Mouse (Mus musculus): Measurements from ENCODE around the gene Coro7. TPM values are rescaled to one million over a fixed set of nuclear protein-coding genes. Genes with fewer than 3 reads are reported as not detected.
A peak's percentile ranks its signal among the peaks of the same experiment; 100 is the strongest.

The Coro7 gene
- polyA plus RNA-seq, 1 experiment from 2014 or later = 12.2 TPM

DNA sequence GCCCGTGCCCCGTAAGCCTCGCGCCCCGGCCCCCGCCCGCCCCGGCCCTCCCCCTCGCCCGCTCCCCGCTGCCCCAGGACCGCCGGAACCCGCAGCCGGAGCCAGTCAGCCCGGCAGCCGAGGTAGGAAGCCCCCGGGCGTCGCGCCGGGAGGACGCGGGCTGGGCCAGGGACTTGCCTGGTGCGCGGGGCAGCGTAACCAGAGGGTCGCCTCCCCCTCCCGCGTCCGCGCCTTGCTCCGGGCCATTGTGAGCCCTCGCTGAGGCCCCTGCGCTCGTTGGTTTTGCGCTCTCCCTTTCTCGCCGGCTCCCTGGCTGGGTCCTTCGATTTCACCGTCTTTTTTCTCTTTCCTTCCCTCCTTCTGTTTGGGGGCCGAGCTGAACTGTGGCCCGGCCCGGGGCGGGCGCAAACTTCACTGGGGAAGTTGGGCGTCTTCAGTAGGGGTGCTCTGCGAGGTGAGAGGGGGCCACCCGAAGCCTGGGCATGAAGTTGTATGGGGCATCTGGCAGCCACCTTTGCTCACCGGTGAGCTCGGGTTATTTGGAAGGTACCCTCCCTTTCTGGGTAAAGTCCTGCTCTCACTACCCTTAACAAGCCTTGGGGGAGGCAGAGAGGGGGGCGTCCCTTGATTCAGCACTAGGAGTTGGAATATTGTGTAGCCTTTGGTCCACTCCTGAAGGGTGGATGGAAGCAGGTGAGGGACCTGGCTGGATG lies 84.6 kb downstream of the Coro7 start:
- peaks cover 21% of the 10 kb centered on the region for H3K4me1 ChIP-seq (ENCODE audit: control insufficient read depth, insufficient read depth, low read length)
- peak; percentile 62 for DNase-seq (ENCODE audit: low spot score)
- peak; percentile 40 for ATAC-seq (replicated peaks; ENCODE audit: insufficient number of reproducible peaks, low FRiP score, low TSS enrichment, low read depth)

DNA sequence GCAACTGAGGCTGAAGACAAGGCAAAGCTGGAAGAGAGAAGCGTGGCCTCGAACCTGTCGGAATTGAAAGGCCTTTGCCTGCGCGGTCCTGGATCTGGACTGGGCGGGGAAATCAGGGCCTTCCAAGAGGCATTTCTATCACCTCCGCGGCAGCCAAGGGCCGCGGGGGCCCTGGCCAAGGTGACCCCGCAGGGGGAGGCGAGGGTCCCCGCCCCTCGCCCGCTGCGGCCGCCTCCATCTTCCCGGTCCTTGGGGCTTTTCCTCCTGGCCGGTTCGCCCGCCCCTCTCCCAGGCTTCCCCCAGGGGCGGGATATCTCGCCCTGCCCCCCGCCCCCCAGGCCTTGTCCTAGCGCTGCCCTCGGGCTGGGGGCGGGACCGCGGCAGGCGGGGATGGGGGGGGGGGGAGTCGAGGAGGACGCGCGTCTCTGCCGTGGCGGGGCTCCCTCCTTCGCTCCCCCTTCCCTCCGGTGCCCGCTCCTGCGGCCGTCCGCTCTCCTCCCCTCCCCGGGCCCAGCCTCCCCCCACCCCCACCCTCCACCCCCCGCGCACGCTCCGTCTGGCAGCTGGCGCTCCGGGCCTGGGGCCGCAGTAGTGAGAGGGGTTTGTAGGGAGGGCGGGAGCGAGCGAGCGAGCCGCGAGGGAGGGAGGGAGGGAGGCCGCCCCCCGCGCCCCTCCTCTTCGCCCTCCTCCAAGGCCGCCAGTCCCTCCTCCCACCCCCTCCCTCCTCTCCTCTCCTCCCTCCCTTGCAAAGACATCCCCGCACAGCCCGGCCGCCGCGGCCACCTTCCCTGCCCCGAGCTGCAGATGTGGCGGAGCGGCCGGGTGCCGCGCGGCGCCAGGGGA lies 85.4 kb downstream of the Coro7 start, which contains the start of gene Glis2:
TSS of gene Glis2 (plus strand) at position 743 of the 843 bp plus-strand sequence.
- Histone ChIP-seq H3K36me3 (replicated peaks; ENCODE audit: control insufficient read depth, insufficient read depth, low read depth, low read length) (peaks cover 2% of the 10 kb centered on the region; the same call in 1 of the 2 replicates), H3K4me1 (ENCODE audit: control insufficient read depth, insufficient read depth, low read length) (peaks cover 21% of the 10 kb centered on the region), H3K4me3 (ENCODE audit: low read depth, low read length) (peak within 1 kb of the TSS; percentile 85), H3K27me3 (ENCODE audit: control insufficient read depth, insufficient read depth, low read length) (no peaks in the 10 kb centered on the region), H3K27ac (replicated peaks; ENCODE audit: low read depth, low read length) (peak within 1 kb of the TSS; percentile 94), H3K9ac (replicated peaks; ENCODE audit: low read length) (peak within 1 kb of the TSS; percentile 93), H3K9me3 (replicated peaks; ENCODE audit: control insufficient read depth, low read length) (no peaks in the 10 kb centered on the region), H3K4me2 (ENCODE audit: low read depth, low read length) (peak within 1 kb of the TSS; percentile 67)
- ATAC-seq (replicated peaks; ENCODE audit: insufficient number of reproducible peaks, low FRiP score, low TSS enrichment, low read depth) (peak; percentile 76), DNase-seq (ENCODE audit: low spot score) (peak; percentile 94)
- under 1% methylated on average over 39 of the region's 74 CpGs for WGBS

More for the DNA sequence above, 84.6 kb downstream of the Coro7 start:
- H3K27me3 ChIP-seq (ENCODE audit: control insufficient read depth, insufficient read depth, low read length) = no peaks in the 10 kb centered on the region
- H3K4me2 ChIP-seq (ENCODE audit: low read depth, low read length) = peak overlapping the region; percentile 67
- no peaks in the 10 kb centered on the region for H3K9me3 ChIP-seq (replicated peaks; ENCODE audit: control insufficient read depth, low read length)
- H3K4me3 ChIP-seq (ENCODE audit: low read depth, low read length) = peak overlapping the region; percentile 85
- H3K27ac ChIP-seq (replicated peaks; ENCODE audit: low read depth, low read length) = peak overlapping the region; percentile 94
- WGBS = under 1% methylated on average over 30 of the region's 52 CpGs
- H3K36me3 ChIP-seq (replicated peaks; ENCODE audit: control insufficient read depth, insufficient read depth, low read depth, low read length) = peaks cover 2% of the 10 kb centered on the region; the same call in 1 of the 2 replicates
- H3K9ac ChIP-seq (replicated peaks; ENCODE audit: low read length) = peak overlapping the region; percentile 93

DNA sequence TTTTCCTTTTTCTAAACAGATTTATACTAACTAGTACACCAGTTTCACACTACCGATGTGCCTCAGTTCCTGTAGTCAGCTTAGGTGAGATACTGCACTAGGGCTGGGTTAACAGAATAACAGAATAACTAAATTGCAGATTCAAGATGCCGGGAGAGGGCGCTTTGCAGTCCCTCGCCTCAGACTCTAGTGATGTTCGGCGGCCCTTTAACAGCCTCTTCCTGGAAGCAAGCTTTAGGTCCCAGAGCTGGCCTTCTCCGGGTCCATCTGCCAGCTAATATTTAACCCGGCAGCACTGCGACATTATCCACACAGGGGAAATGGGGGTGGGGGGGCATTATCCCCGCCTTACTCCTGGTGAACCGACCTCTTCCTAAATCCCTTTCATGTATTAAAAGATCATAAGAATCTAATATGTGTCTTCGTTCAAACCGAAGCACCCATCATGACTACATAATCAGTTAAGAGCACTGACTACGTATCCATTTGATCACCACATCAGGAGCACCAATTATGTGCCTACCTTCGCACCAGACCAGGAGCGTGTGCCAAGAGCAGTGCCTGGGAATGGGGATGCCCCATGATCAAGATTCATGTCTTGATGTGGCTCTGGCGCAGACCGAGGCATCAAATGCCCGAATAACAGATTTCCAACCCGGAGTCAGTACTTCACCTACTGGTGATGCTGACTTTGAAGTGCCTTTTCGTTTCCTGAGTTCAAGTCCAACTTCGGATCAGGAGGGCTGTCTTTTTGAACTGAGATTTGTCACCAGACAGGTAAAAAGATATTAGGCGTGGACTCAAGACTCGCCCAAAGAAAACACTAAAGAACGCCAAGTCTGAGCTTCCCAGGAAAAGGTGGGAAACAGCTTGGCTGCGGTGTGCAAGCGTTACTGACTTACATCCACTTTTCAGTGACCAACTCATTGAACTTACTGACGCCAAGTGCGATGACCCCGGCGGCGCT lies 86.4 kb downstream of the Coro7 start:
- no peak for ATAC-seq (replicated peaks; ENCODE audit: insufficient number of reproducible peaks, low FRiP score, low TSS enrichment, low read depth)
- Histone ChIP-seq H3K27ac (replicated peaks; ENCODE audit: low read depth, low read length) (peak overlapping the region; percentile 94; the same call in 1 of the 2 replicates), H3K36me3 (replicated peaks; ENCODE audit: control insufficient read depth, insufficient read depth, low read depth, low read length) (peaks cover 2% of the 10 kb centered on the region; the same call in 1 of the 2 replicates), H3K4me1 (ENCODE audit: control insufficient read depth, insufficient read depth, low read length) (peaks cover 16% of the 10 kb centered on the region), H3K9me3 (replicated peaks; ENCODE audit: control insufficient read depth, low read length) (no peaks in the 10 kb centered on the region), H3K4me3 (ENCODE audit: low read depth, low read length) (peak overlapping the region; percentile 85), H3K4me2 (ENCODE audit: low read depth, low read length) (peak overlapping the region; percentile 67), H3K27me3 (ENCODE audit: control insufficient read depth, insufficient read depth, low read length) (no peaks in the 10 kb centered on the region), H3K9ac (replicated peaks; ENCODE audit: low read length) (peak overlapping the region; percentile 18; the same call in 1 of the 2 replicates)
- 15% methylated on average over 32 of the region's 32 CpGs for WGBS
- DNase-seq (ENCODE audit: low spot score) = peak; percentile 79

DNA sequence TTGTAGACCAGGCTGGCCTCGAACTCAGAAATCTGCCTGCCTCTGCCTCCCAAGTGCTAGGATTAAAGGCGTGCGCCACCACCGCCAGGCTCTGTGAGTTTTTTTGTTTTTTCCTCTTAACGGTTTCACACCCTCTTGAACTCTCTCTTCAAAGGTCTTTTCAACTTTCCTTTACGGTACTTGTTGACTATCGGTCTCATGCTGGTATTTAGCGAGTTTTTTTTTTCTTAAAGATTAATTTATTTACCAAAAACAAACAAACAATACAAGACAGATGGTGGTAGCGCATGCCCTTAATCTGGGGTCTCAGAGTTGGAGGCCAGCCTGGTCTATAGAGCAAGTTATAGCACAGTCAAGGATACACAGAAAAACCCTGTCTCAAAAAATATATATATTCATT lies 89.3 kb downstream of the Coro7 start:
- ATAC-seq (replicated peaks; ENCODE audit: insufficient number of reproducible peaks, low FRiP score, low TSS enrichment, low read depth) = no peak
- peaks cover 2% of the 10 kb centered on the region; the same call in 1 of the 2 replicates for H3K36me3 ChIP-seq (replicated peaks; ENCODE audit: control insufficient read depth, insufficient read depth, low read depth, low read length)
- no peak for DNase-seq (ENCODE audit: low spot score)
- H3K9me3 ChIP-seq (replicated peaks; ENCODE audit: control insufficient read depth, low read length) = no peaks in the 10 kb centered on the region
- no peak overlapping the region for H3K9ac ChIP-seq (replicated peaks; ENCODE audit: low read length)
- peaks cover 3% of the 10 kb centered on the region for H3K4me1 ChIP-seq (ENCODE audit: control insufficient read depth, insufficient read depth, low read length)
- H3K4me2 ChIP-seq (ENCODE audit: low read depth, low read length) = no peak overlapping the region
- H3K4me3 ChIP-seq (ENCODE audit: low read depth, low read length) = no peak overlapping the region
- WGBS = 95% methylated on average over 9 of the region's 9 CpGs
- H3K27me3 ChIP-seq (ENCODE audit: control insufficient read depth, insufficient read depth, low read length) = no peaks in the 10 kb centered on the region
- H3K27ac ChIP-seq (replicated peaks; ENCODE audit: low read depth, low read length) = no peak overlapping the region

DNA sequence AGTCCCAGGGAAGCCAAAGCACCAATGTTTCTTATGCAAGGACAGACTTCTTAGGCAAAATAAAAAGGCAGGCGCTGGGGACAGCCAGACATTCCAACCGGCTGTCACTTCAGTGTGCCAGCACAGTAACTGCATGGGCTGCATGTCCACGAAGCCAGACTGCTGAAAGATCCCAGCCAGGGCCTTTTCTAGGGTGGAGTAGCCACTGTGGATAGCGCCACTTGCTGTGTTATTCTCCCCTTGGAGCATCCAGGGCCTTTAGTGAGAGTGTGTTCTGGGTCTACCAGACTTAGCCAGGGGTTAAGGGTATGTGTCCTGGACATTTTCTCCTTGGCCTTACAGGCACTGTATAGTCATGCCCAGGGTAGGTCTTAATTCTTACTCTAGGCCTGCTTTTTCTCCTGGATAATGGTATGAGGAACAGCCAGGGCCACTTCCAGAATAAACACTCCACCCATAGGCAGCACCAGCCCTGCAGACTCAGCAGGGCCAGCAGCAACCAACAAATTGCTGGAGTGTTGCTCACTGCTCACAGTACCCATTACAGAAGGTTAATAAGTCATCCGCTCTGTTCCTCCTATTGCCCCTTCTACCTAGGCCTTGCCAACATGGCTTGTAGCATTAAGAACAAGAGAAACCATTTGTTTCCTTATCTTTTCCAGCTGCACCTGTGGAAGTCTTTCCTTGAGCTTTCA lies 91.9 kb downstream of the Coro7 start:
- no peaks in the 10 kb centered on the region for H3K9me3 ChIP-seq (replicated peaks; ENCODE audit: control insufficient read depth, low read length)
- H3K27me3 ChIP-seq (ENCODE audit: control insufficient read depth, insufficient read depth, low read length) = no peaks in the 10 kb centered on the region
- no peak overlapping the region for H3K4me2 ChIP-seq (ENCODE audit: low read depth, low read length)
- H3K4me3 ChIP-seq (ENCODE audit: low read depth, low read length) = no peak overlapping the region
- H3K36me3 ChIP-seq (replicated peaks; ENCODE audit: control insufficient read depth, insufficient read depth, low read depth, low read length) = peaks cover 2% of the 10 kb centered on the region; the same call in 1 of the 2 replicates
- no peak overlapping the region for H3K27ac ChIP-seq (replicated peaks; ENCODE audit: low read depth, low read length)
- 60% methylated on average over 5 of the region's 5 CpGs for WGBS
- no peak for ATAC-seq (replicated peaks; ENCODE audit: insufficient number of reproducible peaks, low FRiP score, low TSS enrichment, low read depth)
- peak overlapping the region; percentile 44; the same call in 1 of the 2 replicates for H3K9ac ChIP-seq (replicated peaks; ENCODE audit: low read length)
- peaks cover 3% of the 10 kb centered on the region for H3K4me1 ChIP-seq (ENCODE audit: control insufficient read depth, insufficient read depth, low read length)
- no peak for DNase-seq (ENCODE audit: low spot score)

DNA sequence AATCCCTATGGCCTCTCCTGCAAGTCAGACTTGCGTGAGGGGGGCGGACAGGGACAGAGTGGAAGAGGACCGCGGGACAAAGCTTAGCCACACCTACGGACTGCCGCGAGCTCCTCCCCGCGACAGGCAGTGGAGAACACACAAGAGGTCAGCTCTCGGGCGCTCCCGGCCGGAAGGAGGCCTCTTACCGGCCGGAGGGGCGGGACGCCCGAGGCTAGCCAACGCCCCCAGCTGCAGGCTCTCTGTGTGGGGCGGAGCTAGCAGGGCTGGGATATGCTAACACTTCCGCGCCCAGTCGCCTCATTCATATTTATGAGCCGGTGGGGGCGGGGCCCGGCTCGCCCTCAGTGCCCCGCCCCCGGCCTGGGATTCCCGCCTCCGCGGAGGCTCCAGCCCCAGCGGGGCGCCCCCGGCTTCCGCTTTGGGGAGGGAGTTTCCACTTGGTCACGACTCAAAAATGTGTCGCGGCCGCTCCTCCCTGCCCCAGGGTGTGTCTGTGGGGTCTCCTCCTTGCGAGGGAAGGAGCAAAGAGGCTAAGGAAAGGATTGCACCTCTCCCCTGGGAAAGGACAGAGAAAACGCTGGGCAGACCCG lies 93.0 kb downstream of the Coro7 start:
- Histone ChIP-seq H3K27me3 (ENCODE audit: control insufficient read depth, insufficient read depth, low read length) (no peaks in the 10 kb centered on the region), H3K9ac (replicated peaks; ENCODE audit: low read length) (peak overlapping the region; percentile 44), H3K4me2 (ENCODE audit: low read depth, low read length) (peak overlapping the region; percentile 36), H3K4me1 (ENCODE audit: control insufficient read depth, insufficient read depth, low read length) (peaks cover 3% of the 10 kb centered on the region), H3K4me3 (ENCODE audit: low read depth, low read length) (peak overlapping the region; percentile 27), H3K9me3 (replicated peaks; ENCODE audit: control insufficient read depth, low read length) (no peaks in the 10 kb centered on the region), H3K27ac (replicated peaks; ENCODE audit: low read depth, low read length) (peak overlapping the region; percentile 5), H3K36me3 (replicated peaks; ENCODE audit: control insufficient read depth, insufficient read depth, low read depth, low read length) (peaks cover 2% of the 10 kb centered on the region; the same call in 1 of the 2 replicates)
- under 1% methylated on average over 41 of the region's 43 CpGs for WGBS
- ATAC-seq (replicated peaks; ENCODE audit: insufficient number of reproducible peaks, low FRiP score, low TSS enrichment, low read depth) = peak; percentile 98
- DNase-seq (ENCODE audit: low spot score) = peak; percentile 99

Measured in embryonic facial prominence, embryonic 11.5 days (tissue).